Mouse (Mus musculus): ENCODE measurements around the gene Rnf115. TPM values are rescaled to one million over a fixed set of nuclear protein-coding genes. Genes with fewer than 3 reads are reported as not detected.

Gene Rnf115
- polyA plus RNA-seq, 1 experiment from 2014 or later, result 54.5 TPM

DNA sequence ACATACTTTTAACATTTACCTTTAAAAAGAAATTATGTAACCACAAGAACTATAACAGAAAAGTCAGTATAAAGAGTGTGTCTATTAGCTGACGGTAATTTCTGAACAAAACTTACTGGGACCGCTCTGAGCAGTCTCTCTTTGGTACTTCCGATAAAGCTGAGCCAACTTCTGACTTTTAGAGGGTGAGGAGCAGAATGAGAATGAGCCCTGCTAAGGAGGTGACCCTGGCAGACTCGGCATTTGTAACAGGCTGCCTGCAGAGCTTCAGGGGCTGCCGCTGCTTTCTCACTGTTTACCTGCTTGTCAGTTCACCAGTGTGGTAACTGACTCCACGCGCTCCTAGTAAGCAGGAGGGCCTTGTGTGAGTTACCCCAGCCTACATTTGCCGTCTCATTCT, 54.8 kb downstream of the Rnf115 start:
- no peak overlapping the region for H3K4me3 ChIP-seq
- no peak for ATAC-seq (ENCODE audit: insufficient number of reproducible peaks, low FRiP score)
- H3K9me3 ChIP-seq (replicated peaks), result no peaks in the 10 kb centered on the region
- H3K4me1 ChIP-seq (replicated peaks), result no peaks in the 10 kb centered on the region
- no peak overlapping the region for H3K27ac ChIP-seq (ENCODE audit: poor library complexity, severe bottlenecking)
- peaks cover 23% of the 10 kb centered on the region for H3K36me3 ChIP-seq
- no peaks in the 10 kb centered on the region for H3K27me3 ChIP-seq (replicated peaks)
- 76% methylated on average over 8 of the region's 8 CpGs for WGBS
- H3K9ac ChIP-seq, result no peak overlapping the region
- no peak overlapping the region for H3K4me2 ChIP-seq

DNA sequence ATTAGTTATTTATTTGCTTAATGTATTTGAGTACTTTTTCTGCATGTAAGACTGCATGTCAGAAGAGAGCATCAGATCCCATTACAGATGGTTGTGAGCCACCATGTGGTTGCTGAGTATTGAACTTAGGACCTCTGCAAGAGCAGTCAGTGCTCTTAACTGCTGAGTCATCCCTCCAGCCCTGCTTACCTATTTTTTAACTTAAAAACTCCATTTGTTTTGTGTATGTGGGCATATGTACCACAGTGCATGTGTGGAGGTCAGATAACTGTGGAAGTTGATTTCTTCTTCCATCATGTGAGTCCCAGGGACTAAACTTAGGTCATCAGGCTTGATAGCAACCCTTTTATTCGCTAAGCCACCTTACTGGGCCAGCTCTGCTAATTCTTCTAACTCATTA, 60.3 kb downstream of the Rnf115 start:
- H3K9me3 ChIP-seq (replicated peaks), result no peaks in the 10 kb centered on the region
- no peak overlapping the region for H3K4me3 ChIP-seq
- no peak for ATAC-seq (ENCODE audit: insufficient number of reproducible peaks, low FRiP score)
- no peak overlapping the region for H3K9ac ChIP-seq
- H3K27me3 ChIP-seq (replicated peaks), result no peaks in the 10 kb centered on the region
- H3K4me2 ChIP-seq, result no peak overlapping the region
- H3K27ac ChIP-seq (ENCODE audit: poor library complexity, severe bottlenecking), result no peak overlapping the region
- H3K36me3 ChIP-seq, result peaks cover 60% of the 10 kb centered on the region
- WGBS, result 91% methylated on average over 1 of the region's 1 CpGs
- no peaks in the 10 kb centered on the region for H3K4me1 ChIP-seq (replicated peaks)

DNA sequence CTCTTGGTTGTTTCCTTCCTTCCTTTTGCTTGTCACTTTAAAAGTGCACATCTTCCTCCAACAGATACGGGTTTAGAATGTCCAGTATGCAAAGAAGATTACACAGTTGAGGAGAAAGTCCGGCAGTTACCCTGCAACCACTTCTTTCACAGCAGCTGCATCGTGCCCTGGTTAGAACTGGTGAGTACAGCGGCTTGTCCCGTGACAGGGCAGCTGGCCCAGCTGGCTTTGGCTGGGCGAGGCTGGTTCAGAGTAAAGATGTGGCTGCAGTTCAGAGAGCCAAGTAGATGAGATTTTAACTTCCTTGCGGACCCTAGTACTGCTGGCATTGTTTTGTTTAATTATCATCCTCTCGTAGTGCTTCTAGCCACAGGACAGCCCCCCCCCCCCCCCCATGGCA, 61.0 kb downstream of the Rnf115 start:
- ATAC-seq (ENCODE audit: insufficient number of reproducible peaks, low FRiP score), result no peak
- WGBS, result 87% methylated on average over 8 of the region's 8 CpGs
- H3K27me3 ChIP-seq (replicated peaks), result no peaks in the 10 kb centered on the region
- H3K27ac ChIP-seq (ENCODE audit: poor library complexity, severe bottlenecking), result no peak overlapping the region
- H3K4me2 ChIP-seq, result no peak overlapping the region
- H3K36me3 ChIP-seq, result peaks cover 64% of the 10 kb centered on the region
- H3K4me3 ChIP-seq, result no peak overlapping the region
- H3K9me3 ChIP-seq (replicated peaks), result no peaks in the 10 kb centered on the region
- no peak overlapping the region for H3K9ac ChIP-seq
- no peaks in the 10 kb centered on the region for H3K4me1 ChIP-seq (replicated peaks)

DNA sequence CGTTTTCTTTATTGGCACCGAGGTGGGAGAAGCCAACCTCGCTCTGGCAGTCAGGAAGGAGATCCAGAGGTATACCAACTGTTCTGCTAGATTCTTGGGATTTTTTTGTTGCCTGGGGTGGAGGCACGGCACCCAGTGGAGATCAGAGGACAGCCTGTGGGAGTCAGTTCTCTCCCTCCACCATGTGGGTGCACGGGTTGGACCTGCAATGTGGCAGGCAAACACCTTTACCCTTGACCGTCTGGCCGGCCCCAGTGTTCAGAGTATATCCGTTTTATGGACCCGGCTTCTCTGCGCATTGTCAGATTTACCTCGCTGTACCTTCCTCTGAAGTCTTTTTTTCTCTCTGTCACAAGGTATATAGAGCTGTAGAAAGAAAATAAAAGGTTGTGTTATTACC, 72.8 kb downstream of the Rnf115 start:
- no peak overlapping the region for H3K27ac ChIP-seq (ENCODE audit: poor library complexity, severe bottlenecking)
- H3K4me3 ChIP-seq, result no peak overlapping the region
- peaks cover 12% of the 10 kb centered on the region for H3K36me3 ChIP-seq
- peaks cover 8% of the 10 kb centered on the region for H3K4me1 ChIP-seq (replicated peaks)
- no peak overlapping the region for H3K9ac ChIP-seq
- 78% methylated on average over 11 of the region's 11 CpGs for WGBS
- no peaks in the 10 kb centered on the region for H3K27me3 ChIP-seq (replicated peaks)
- no peak for ATAC-seq (ENCODE audit: insufficient number of reproducible peaks, low FRiP score)
- H3K9me3 ChIP-seq (replicated peaks), result peaks cover 5% of the 10 kb centered on the region; the same call in 1 of the 2 replicates
- no peak overlapping the region for H3K4me2 ChIP-seq

DNA sequence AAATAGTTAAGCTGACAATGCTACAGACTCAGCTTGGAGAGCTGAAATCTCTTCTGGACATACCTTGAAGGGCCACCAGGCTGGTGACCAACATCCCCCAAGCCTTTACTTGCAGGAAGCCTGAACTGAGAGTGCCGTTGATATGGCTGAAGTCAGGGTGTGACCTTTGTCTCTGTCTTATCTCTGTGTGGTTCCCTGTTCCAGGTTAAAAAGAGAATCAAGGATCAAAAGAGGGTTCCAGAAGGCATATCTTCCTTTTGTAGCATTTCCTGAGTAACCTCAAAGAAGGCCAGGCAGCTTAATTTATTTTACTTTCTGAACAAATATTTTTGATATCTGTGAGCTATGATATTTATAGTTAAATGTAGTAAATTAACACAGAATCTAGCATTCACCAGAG, 74.8 kb downstream of the Rnf115 start:
- H3K9me3 ChIP-seq (replicated peaks), result peaks cover 10% of the 10 kb centered on the region; the same call in 1 of the 2 replicates
- H3K4me2 ChIP-seq, result no peak overlapping the region
- peaks cover 13% of the 10 kb centered on the region for H3K36me3 ChIP-seq
- H3K27ac ChIP-seq (ENCODE audit: poor library complexity, severe bottlenecking), result no peak overlapping the region
- no peak overlapping the region for H3K4me3 ChIP-seq
- H3K9ac ChIP-seq, result no peak overlapping the region
- no peak for ATAC-seq (ENCODE audit: insufficient number of reproducible peaks, low FRiP score)
- H3K27me3 ChIP-seq (replicated peaks), result no peaks in the 10 kb centered on the region
- peaks cover 8% of the 10 kb centered on the region for H3K4me1 ChIP-seq (replicated peaks)
- WGBS, result 15% methylated on average over 1 of the region's 1 CpGs

DNA sequence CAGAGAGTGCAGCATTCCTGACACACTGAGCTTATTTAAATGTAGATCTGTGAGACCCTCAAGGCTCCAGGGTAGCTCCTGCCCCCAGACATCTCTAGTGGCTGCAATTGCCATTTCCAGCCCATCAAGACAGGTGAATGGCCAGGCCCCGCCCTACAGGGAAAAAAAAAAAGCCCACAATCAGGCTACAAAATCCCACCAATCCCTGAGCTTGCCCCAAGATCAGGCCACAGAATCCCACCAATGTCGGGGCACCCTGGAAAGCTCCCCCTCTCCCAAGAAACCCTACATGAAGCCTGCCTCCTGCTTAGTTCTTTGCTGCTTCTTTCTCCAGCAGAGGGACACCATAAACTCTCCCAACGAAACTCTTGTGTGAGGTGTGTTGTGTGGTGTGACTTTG, 80.7 kb downstream of the Rnf115 start:
- no peak for ATAC-seq (ENCODE audit: insufficient number of reproducible peaks, low FRiP score)
- no peak overlapping the region for H3K4me2 ChIP-seq
- H3K4me3 ChIP-seq, result no peak overlapping the region
- no peak overlapping the region for H3K9ac ChIP-seq
- no peak overlapping the region for H3K27ac ChIP-seq (ENCODE audit: poor library complexity, severe bottlenecking)
- no peaks in the 10 kb centered on the region for H3K27me3 ChIP-seq (replicated peaks)
- peaks cover 14% of the 10 kb centered on the region for H3K4me1 ChIP-seq (replicated peaks)
- peaks cover 11% of the 10 kb centered on the region; the same call in 1 of the 2 replicates for H3K9me3 ChIP-seq (replicated peaks)
- H3K36me3 ChIP-seq, result peaks cover 8% of the 10 kb centered on the region; the same call in 1 of the 2 replicates
- WGBS, result 71% methylated on average over 3 of the region's 3 CpGs

DNA sequence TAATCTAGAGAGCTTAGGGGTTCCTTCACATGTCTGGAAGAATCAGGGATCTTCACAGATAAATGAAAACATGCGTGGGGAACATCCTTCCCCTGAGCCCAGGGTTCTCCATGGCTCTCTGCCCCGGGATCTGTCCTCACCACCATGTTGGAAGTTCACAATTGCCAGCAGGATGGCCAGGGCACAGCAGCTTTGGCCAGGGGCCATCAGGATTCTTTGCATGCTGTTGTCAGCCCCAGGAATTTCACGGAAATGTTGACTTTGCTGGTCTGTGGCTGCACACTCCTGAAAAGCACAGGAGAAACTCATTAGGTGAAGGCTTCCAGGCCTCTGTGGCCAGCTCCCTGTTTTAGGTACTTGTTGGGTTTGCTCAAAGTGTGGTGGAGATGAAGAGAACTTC, 81.2 kb downstream of the Rnf115 start:
- no peak overlapping the region for H3K4me2 ChIP-seq
- H3K9me3 ChIP-seq (replicated peaks), result peaks cover 11% of the 10 kb centered on the region; the same call in 1 of the 2 replicates
- H3K9ac ChIP-seq, result no peak overlapping the region
- no peak overlapping the region for H3K4me3 ChIP-seq
- H3K4me1 ChIP-seq (replicated peaks), result peaks cover 19% of the 10 kb centered on the region
- H3K27me3 ChIP-seq (replicated peaks), result no peaks in the 10 kb centered on the region
- 64% methylated on average over 3 of the region's 3 CpGs for WGBS
- no peak for ATAC-seq (ENCODE audit: insufficient number of reproducible peaks, low FRiP score)
- peaks cover 8% of the 10 kb centered on the region; the same call in 1 of the 2 replicates for H3K36me3 ChIP-seq
- no peak overlapping the region for H3K27ac ChIP-seq (ENCODE audit: poor library complexity, severe bottlenecking)

DNA sequence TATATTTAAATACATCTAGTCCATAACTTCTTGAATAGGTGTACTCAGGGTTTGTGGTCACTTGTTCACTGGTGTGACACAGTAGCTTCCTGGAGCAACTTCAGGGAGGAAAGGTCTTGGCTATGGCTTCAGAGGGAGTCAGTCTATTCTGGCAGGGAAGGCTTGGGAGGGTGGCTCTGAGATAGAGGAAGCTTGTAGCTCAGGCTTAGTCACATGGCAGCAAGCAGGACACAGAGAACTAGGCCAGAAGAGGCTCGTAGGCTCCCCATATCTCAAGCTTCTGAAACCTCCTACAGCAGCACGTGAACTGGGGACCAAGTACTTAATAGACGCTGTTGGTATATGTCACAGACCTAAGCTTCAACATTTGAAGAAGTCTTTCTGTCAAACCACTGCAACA, 83.8 kb downstream of the Rnf115 start:
- 0 out of 2 replicates have a peak, but pooled peaks cover 16% of the 10 kb centered on the region for H3K27me3 ChIP-seq (replicated peaks)
- peaks cover 24% of the 10 kb centered on the region for H3K4me1 ChIP-seq (replicated peaks)
- WGBS, result 59% methylated on average over 3 of the region's 3 CpGs
- 0 out of 2 replicates have a peak, but pooled peaks cover 5% of the 10 kb centered on the region for H3K9me3 ChIP-seq (replicated peaks)
- H3K36me3 ChIP-seq, result peaks cover under 1% of the 10 kb centered on the region; the same call in 1 of the 2 replicates
- ATAC-seq (ENCODE audit: insufficient number of reproducible peaks, low FRiP score), result no peak
- H3K4me2 ChIP-seq, result no peak overlapping the region
- H3K27ac ChIP-seq (ENCODE audit: poor library complexity, severe bottlenecking), result no peak overlapping the region
- H3K4me3 ChIP-seq, result no peak overlapping the region
- no peak overlapping the region for H3K9ac ChIP-seq

DNA sequence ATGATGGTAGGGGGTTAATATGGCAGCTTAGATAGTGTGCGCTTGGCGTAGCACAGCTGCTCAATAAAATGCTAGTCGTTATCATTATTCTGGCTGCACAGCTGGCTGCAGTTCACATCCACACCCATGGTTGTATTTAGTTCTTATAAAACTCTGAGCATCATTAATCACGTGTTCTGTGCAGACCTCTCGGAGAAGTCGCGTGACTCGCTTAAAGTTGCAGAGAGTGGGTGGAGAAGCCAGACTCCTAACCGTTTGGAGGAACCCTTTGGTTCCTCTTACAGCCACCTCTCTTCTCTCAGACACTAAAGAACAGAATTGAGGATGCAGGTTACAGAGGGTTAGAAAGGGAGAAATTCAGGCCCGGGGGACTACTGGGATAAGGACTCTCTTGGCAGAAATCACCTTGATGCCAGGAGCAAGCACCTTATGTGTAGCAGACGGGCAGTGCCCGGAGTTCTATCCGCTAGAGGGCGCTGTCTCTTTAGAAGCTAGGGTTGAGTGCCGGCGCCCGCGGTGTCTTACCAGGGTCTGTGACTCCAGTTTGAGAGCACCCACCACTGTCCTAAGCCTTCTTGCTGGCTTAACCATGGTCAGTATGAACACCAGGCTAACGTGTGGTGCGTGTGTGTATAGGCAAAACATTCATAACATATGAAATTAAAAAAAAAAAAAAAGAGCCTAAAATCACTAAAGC, 85.1 kb downstream of the Rnf115 start:
- Histone ChIP-seq H3K4me1 (replicated peaks) (peaks cover 24% of the 10 kb centered on the region), H3K9me3 (replicated peaks) (peaks cover 3% of the 10 kb centered on the region), H3K27me3 (replicated peaks) (0 out of 2 replicates have a peak, but pooled peaks cover 21% of the 10 kb centered on the region), H3K4me2 (peak overlapping the region; percentile 44), H3K36me3 (no peaks in the 10 kb centered on the region), H3K4me3 (0 out of 2 replicates have a peak overlapping the region, but pooled peaks have one; percentile 18), H3K27ac (ENCODE audit: poor library complexity, severe bottlenecking) (no peak overlapping the region), H3K9ac (no peak overlapping the region)
- 41% methylated on average over 20 of the region's 20 CpGs for WGBS
- ATAC-seq (ENCODE audit: insufficient number of reproducible peaks, low FRiP score), result no peak

DNA sequence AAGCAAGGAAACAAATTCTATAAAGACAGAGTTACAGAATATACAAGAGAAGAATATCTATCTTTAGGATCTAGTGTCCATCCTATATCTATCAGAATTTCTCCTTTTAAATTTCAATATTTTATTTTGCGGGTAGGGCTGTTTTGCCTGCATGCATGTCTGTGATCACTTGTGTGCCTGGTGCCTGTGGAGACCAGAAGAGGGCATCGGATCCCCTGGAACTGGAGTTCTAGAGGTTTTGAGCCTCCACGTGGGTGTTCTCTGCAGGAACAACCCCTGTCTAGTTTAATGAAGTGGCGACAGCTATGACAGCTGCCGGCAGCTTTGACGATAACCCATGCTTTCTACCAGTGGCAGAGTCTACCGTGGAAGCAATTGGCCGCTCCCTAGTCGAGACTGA, 85.6 kb downstream of the Rnf115 start:
- Histone ChIP-seq H3K9ac (no peak overlapping the region), H3K4me3 (0 out of 2 replicates have a peak overlapping the region, but pooled peaks have one; percentile 5)
- WGBS, result 4% methylated on average over 9 of the region's 9 CpGs

DNA sequence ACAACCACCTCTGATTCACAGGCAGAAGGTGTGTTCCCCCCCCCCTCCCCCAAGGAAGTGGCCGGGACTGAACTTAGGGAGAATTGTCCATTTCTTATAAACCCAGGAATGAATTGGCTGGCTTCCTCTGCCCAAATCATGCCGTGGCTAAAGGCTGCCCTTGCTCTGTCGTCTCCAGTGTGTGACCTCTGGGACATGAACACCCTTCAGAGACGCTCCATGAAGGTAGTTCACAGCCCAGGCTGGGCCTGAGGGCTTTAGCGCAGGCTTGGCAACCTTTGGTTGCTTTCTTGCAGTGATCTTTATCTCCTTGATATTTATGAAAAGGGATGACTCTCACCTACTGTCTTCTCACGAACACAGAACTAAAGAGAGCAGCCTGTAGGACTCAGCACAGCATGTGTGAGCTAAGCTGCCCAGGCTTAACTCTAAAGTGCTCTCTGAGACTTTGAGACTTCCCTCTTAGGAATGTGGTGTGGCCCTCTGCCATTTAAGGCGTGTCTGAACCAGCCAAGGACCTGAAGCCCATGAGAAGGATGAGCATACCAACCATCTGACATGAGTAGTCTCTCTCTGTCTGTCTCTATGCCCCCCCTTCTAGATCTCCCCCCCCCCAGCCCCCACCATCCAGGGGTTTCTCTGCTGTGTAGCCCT, 86.3 kb downstream of the Rnf115 start:
- Histone ChIP-seq H3K4me2 (peak overlapping the region; percentile 55), H3K27ac (ENCODE audit: poor library complexity, severe bottlenecking) (no peak overlapping the region), H3K27me3 (replicated peaks) (0 out of 2 replicates have a peak, but pooled peaks cover 21% of the 10 kb centered on the region), H3K9ac (no peak overlapping the region), H3K36me3 (no peaks in the 10 kb centered on the region), H3K4me1 (replicated peaks) (peaks cover 19% of the 10 kb centered on the region), H3K9me3 (replicated peaks) (peaks cover 6% of the 10 kb centered on the region), H3K4me3 (0 out of 2 replicates have a peak overlapping the region, but pooled peaks have one; percentile 5)
- WGBS, result 25% methylated on average over 7 of the region's 7 CpGs
- 0 out of 2 replicates have a peak, but pooled peaks have one; percentile 31 for ATAC-seq (ENCODE audit: insufficient number of reproducible peaks, low FRiP score)

More for the DNA sequence above, 85.6 kb downstream of the Rnf115 start:
- peak; percentile 57 for ATAC-seq (ENCODE audit: insufficient number of reproducible peaks, low FRiP score)
- H3K27me3 ChIP-seq (replicated peaks), result 0 out of 2 replicates have a peak, but pooled peaks cover 21% of the 10 kb centered on the region
- H3K9me3 ChIP-seq (replicated peaks), result peaks cover 6% of the 10 kb centered on the region
- H3K27ac ChIP-seq (ENCODE audit: poor library complexity, severe bottlenecking), result no peak overlapping the region
- peaks cover 24% of the 10 kb centered on the region for H3K4me1 ChIP-seq (replicated peaks)
- H3K36me3 ChIP-seq, result no peaks in the 10 kb centered on the region
- H3K4me2 ChIP-seq, result peak overlapping the region; percentile 55
